Mouse (Mus musculus): ENCODE results near the gene Zc3h18. TPM values are rescaled to one million over a fixed set of nuclear protein-coding genes. Genes with fewer than 3 reads are reported as not detected.

The Zc3h18 gene
- polyA plus RNA-seq, 1 experiment from 2014 or later: 17.7 TPM

- Histone ChIP-seq H3K4me1 (ENCODE audit: control insufficient read depth in 2 of 2, insufficient read depth in 2 of 2, low read length in 2 of 2) (peaks cover 7 to 16% of the 10 kb centered on the region in 2 experiments; a peak in 3 of 4 replicates), H3K27me3 (ENCODE audit: control insufficient read depth, insufficient read depth, low read length) (no peaks in the 10 kb centered on the region), H3K4me3 (ENCODE audit: control insufficient read depth in 1 of 2, insufficient read depth in 1 of 2, low read depth in 1 of 2, low read length in 2 of 2) (no peak overlapping the region), H3K36me3 (ENCODE audit: control insufficient read depth, insufficient read depth, low read length) (peaks cover 22% of the 10 kb centered on the region), H3K27ac (replicated peaks in 1 of 2; ENCODE audit: control insufficient read depth in 1 of 2, insufficient read depth in 1 of 2, low read depth in 2 of 2, low read length in 2 of 2) (no peak overlapping the region), H3K9me3 (ENCODE audit: control insufficient read depth, low read length) (no peaks in the 10 kb centered on the region), H3K9ac (ENCODE audit: low read length) (no peak overlapping the region), H3K4me2 (ENCODE audit: low read length) (no peak overlapping the region)
- WGBS: 90% methylated on average over 7 of the region's 7 CpGs
- no peak for ATAC-seq (ENCODE audit: insufficient number of reproducible peaks, insufficient read depth, low FRiP score, low read depth)
Measured at GRCm38 (mm10) chr8:122375320-122375719, 1.1 kb upstream of the Zc3h18 start.

- WGBS: 25% methylated on average over 13 of the region's 13 CpGs
- Histone ChIP-seq H3K4me2 (ENCODE audit: low read length) (peak overlapping the region; percentile 69), H3K4me3 (ENCODE audit: control insufficient read depth in 1 of 2, insufficient read depth in 1 of 2, low read depth in 1 of 2, low read length in 2 of 2) (peak overlapping the region; percentile 43 to 92), H3K27me3 (ENCODE audit: control insufficient read depth, insufficient read depth, low read length) (no peaks in the 10 kb centered on the region), H3K4me1 (ENCODE audit: control insufficient read depth in 2 of 2, insufficient read depth in 2 of 2, low read length in 2 of 2) (peaks cover 7 to 16% of the 10 kb centered on the region in 2 experiments; a peak in 3 of 4 replicates), H3K9me3 (ENCODE audit: control insufficient read depth, low read length) (no peaks in the 10 kb centered on the region), H3K36me3 (ENCODE audit: control insufficient read depth, insufficient read depth, low read length) (peaks cover 28% of the 10 kb centered on the region), H3K9ac (ENCODE audit: low read length) (peak overlapping the region; percentile 69), H3K27ac (replicated peaks in 1 of 2; ENCODE audit: control insufficient read depth in 1 of 2, insufficient read depth in 1 of 2, low read depth in 2 of 2, low read length in 2 of 2) (peak overlapping the region; percentile 58 to 93)
- 0 out of 2 replicates have a peak, but pooled peaks have one; percentile 2 for ATAC-seq (ENCODE audit: insufficient number of reproducible peaks, insufficient read depth, low FRiP score, low read depth)
Measured at GRCm38 (mm10) chr8:122375751-122376364, 551 bp upstream of the Zc3h18 start.

- Histone ChIP-seq H3K4me2 (ENCODE audit: low read length) (no peak overlapping the region), H3K9me3 (ENCODE audit: control insufficient read depth, low read length) (no peaks in the 10 kb centered on the region), H3K27ac (replicated peaks in 1 of 2; ENCODE audit: control insufficient read depth in 1 of 2, insufficient read depth in 1 of 2, low read depth in 2 of 2, low read length in 2 of 2) (no peak overlapping the region), H3K4me3 (ENCODE audit: control insufficient read depth in 1 of 2, insufficient read depth in 1 of 2, low read depth in 1 of 2, low read length in 2 of 2) (no peak overlapping the region), H3K4me1 (ENCODE audit: control insufficient read depth in 2 of 2, insufficient read depth in 2 of 2, low read length in 2 of 2) (peaks cover 0 to 2% of the 10 kb centered on the region in 2 experiments; a peak in 2 of 4 replicates), H3K36me3 (ENCODE audit: control insufficient read depth, insufficient read depth, low read length) (peaks cover 90% of the 10 kb centered on the region), H3K27me3 (ENCODE audit: control insufficient read depth, insufficient read depth, low read length) (no peaks in the 10 kb centered on the region), H3K9ac (ENCODE audit: low read length) (no peak overlapping the region)
- 87% methylated on average over 4 of the region's 4 CpGs for WGBS
- ATAC-seq (ENCODE audit: insufficient number of reproducible peaks, insufficient read depth, low FRiP score, low read depth): no peak
Measured at GRCm38 (mm10) chr8:122383039-122383438, 6.6 kb downstream of the Zc3h18 start.

- peaks cover 95% of the 10 kb centered on the region for H3K36me3 ChIP-seq (ENCODE audit: control insufficient read depth, insufficient read depth, low read length)
- no peaks in the 10 kb centered on the region for H3K27me3 ChIP-seq (ENCODE audit: control insufficient read depth, insufficient read depth, low read length)
- no peak overlapping the region for H3K27ac ChIP-seq (replicated peaks in 1 of 2; ENCODE audit: control insufficient read depth in 1 of 2, insufficient read depth in 1 of 2, low read depth in 2 of 2, low read length in 2 of 2)
- H3K4me1 ChIP-seq (ENCODE audit: control insufficient read depth in 2 of 2, insufficient read depth in 2 of 2, low read length in 2 of 2): no peaks in the 10 kb centered on the region
- no peak for ATAC-seq (ENCODE audit: insufficient number of reproducible peaks, insufficient read depth, low FRiP score, low read depth)
- 91% methylated on average over 3 of the region's 3 CpGs for WGBS
- no peak overlapping the region for H3K4me3 ChIP-seq (ENCODE audit: control insufficient read depth in 1 of 2, insufficient read depth in 1 of 2, low read depth in 1 of 2, low read length in 2 of 2)
- no peak overlapping the region for H3K4me2 ChIP-seq (ENCODE audit: low read length)
- no peak overlapping the region for H3K9ac ChIP-seq (ENCODE audit: low read length)
- H3K9me3 ChIP-seq (ENCODE audit: control insufficient read depth, low read length): no peaks in the 10 kb centered on the region
Measured at GRCm38 (mm10) chr8:122389357-122389756, 12.9 kb downstream of the Zc3h18 start.

GRCm38 (mm10) chr8:122390758-122391157, 14.3 kb downstream of the Zc3h18 start:
- no peaks in the 10 kb centered on the region for H3K9me3 ChIP-seq (ENCODE audit: control insufficient read depth, low read length)
- no peaks in the 10 kb centered on the region for H3K27me3 ChIP-seq (ENCODE audit: control insufficient read depth, insufficient read depth, low read length)
- H3K4me3 ChIP-seq (ENCODE audit: control insufficient read depth in 1 of 2, insufficient read depth in 1 of 2, low read depth in 1 of 2, low read length in 2 of 2): no peak overlapping the region
- H3K36me3 ChIP-seq (ENCODE audit: control insufficient read depth, insufficient read depth, low read length): peaks cover 94% of the 10 kb centered on the region
- no peak overlapping the region for H3K9ac ChIP-seq (ENCODE audit: low read length)
- ATAC-seq (ENCODE audit: insufficient number of reproducible peaks, insufficient read depth, low FRiP score, low read depth): no peak
- no peak overlapping the region for H3K4me2 ChIP-seq (ENCODE audit: low read length)
- H3K4me1 ChIP-seq (ENCODE audit: control insufficient read depth in 2 of 2, insufficient read depth in 2 of 2, low read length in 2 of 2): no peaks in the 10 kb centered on the region
- 92% methylated on average over 3 of the region's 3 CpGs for WGBS
- H3K27ac ChIP-seq (replicated peaks in 1 of 2; ENCODE audit: control insufficient read depth in 1 of 2, insufficient read depth in 1 of 2, low read depth in 2 of 2, low read length in 2 of 2): no peak overlapping the region

GRCm38 (mm10) chr8:122393717-122394116, 17.3 kb downstream of the Zc3h18 start:
- no peaks in the 10 kb centered on the region for H3K9me3 ChIP-seq (ENCODE audit: control insufficient read depth, low read length)
- no peak overlapping the region for H3K4me3 ChIP-seq (ENCODE audit: control insufficient read depth in 1 of 2, insufficient read depth in 1 of 2, low read depth in 1 of 2, low read length in 2 of 2)
- no peak overlapping the region for H3K27ac ChIP-seq (replicated peaks in 1 of 2; ENCODE audit: control insufficient read depth in 1 of 2, insufficient read depth in 1 of 2, low read depth in 2 of 2, low read length in 2 of 2)
- no peak for ATAC-seq (ENCODE audit: insufficient number of reproducible peaks, insufficient read depth, low FRiP score, low read depth)
- H3K27me3 ChIP-seq (ENCODE audit: control insufficient read depth, insufficient read depth, low read length): no peaks in the 10 kb centered on the region
- peaks cover 90% of the 10 kb centered on the region for H3K36me3 ChIP-seq (ENCODE audit: control insufficient read depth, insufficient read depth, low read length)
- no peak overlapping the region for H3K9ac ChIP-seq (ENCODE audit: low read length)
- H3K4me1 ChIP-seq (ENCODE audit: control insufficient read depth in 2 of 2, insufficient read depth in 2 of 2, low read length in 2 of 2): no peaks in the 10 kb centered on the region
- no peak overlapping the region for H3K4me2 ChIP-seq (ENCODE audit: low read length)

GRCm38 (mm10) chr8:122395291-122395690, 18.9 kb downstream of the Zc3h18 start:
- 88% methylated on average over 6 of the region's 6 CpGs for WGBS
- H3K4me1 ChIP-seq (ENCODE audit: control insufficient read depth in 2 of 2, insufficient read depth in 2 of 2, low read length in 2 of 2): no peaks in the 10 kb centered on the region
- no peak overlapping the region for H3K4me2 ChIP-seq (ENCODE audit: low read length)
- no peak overlapping the region for H3K4me3 ChIP-seq (ENCODE audit: control insufficient read depth in 1 of 2, insufficient read depth in 1 of 2, low read depth in 1 of 2, low read length in 2 of 2)
- ATAC-seq (ENCODE audit: insufficient number of reproducible peaks, insufficient read depth, low FRiP score, low read depth): no peak
- no peak overlapping the region for H3K27ac ChIP-seq (replicated peaks in 1 of 2; ENCODE audit: control insufficient read depth in 1 of 2, insufficient read depth in 1 of 2, low read depth in 2 of 2, low read length in 2 of 2)
- peaks cover 92% of the 10 kb centered on the region for H3K36me3 ChIP-seq (ENCODE audit: control insufficient read depth, insufficient read depth, low read length)
- no peaks in the 10 kb centered on the region for H3K9me3 ChIP-seq (ENCODE audit: control insufficient read depth, low read length)
- no peak overlapping the region for H3K9ac ChIP-seq (ENCODE audit: low read length)
- no peaks in the 10 kb centered on the region for H3K27me3 ChIP-seq (ENCODE audit: control insufficient read depth, insufficient read depth, low read length)

- WGBS: 95% methylated on average over 9 of the region's 9 CpGs
- Histone ChIP-seq H3K4me1 (ENCODE audit: control insufficient read depth in 2 of 2, insufficient read depth in 2 of 2, low read length in 2 of 2) (no peaks in the 10 kb centered on the region), H3K9me3 (ENCODE audit: control insufficient read depth, low read length) (no peaks in the 10 kb centered on the region), H3K4me2 (ENCODE audit: low read length) (no peak overlapping the region), H3K36me3 (ENCODE audit: control insufficient read depth, insufficient read depth, low read length) (peaks cover 95% of the 10 kb centered on the region), H3K4me3 (ENCODE audit: control insufficient read depth in 1 of 2, insufficient read depth in 1 of 2, low read depth in 1 of 2, low read length in 2 of 2) (no peak overlapping the region), H3K9ac (ENCODE audit: low read length) (no peak overlapping the region), H3K27me3 (ENCODE audit: control insufficient read depth, insufficient read depth, low read length) (no peaks in the 10 kb centered on the region), H3K27ac (replicated peaks in 1 of 2; ENCODE audit: control insufficient read depth in 1 of 2, insufficient read depth in 1 of 2, low read depth in 2 of 2, low read length in 2 of 2) (no peak overlapping the region)
- no peak for ATAC-seq (ENCODE audit: insufficient number of reproducible peaks, insufficient read depth, low FRiP score, low read depth)
Measured at GRCm38 (mm10) chr8:122398186-122398585, 21.8 kb downstream of the Zc3h18 start.

Measured in heart, embryonic 14.5 days (tissue).